ENCODE assay signal across 8 mouse cellular contexts in the genomic region with DNA sequence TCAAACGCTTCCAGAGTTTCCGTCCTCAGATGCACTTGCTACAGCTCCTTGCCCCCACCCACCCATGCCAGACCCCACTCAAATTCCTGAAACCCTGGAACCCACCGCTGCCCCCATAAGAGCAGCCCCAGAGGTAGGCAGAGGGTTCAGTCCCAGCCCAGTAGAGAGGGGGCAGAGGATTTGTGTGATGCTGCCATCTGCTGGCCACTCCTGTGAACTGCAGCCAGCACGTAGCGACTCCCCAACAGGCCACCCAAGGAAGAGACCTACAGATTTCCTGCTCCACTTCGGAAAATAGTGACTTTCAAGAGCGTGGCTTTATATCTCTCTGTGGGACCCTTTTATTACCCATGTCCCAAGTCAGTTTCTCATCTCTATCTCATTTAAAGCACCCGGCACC. TPM values are rescaled to one million over a fixed set of nuclear protein-coding genes. Genes with fewer than 3 reads are reported as not detected.
DNase-seq lines count a peak whose midpoint lies in the region; ATAC-seq and TF ChIP-seq lines count a peak whose summit lies in the region.

No protein-coding gene starts in this region.

- peak; percentile 99 for TF ChIP-seq CTCF in E14TG2a.4 (conservative IDR thresholded peaks at IDR 0.05; ENCODE audit: low read length)

- H3K36me3 ChIP-seq in intestine, embryonic 14.5 days (ENCODE audit: control insufficient read depth, insufficient read depth, low read length): no peaks in the 10 kb centered on the region
- no peaks in the 10 kb centered on the region for H3K36me3 ChIP-seq in intestine, embryonic 15.5 days
- H3K36me3 ChIP-seq in E14TG2a.4 (ENCODE audit: insufficient read depth, low read length): no peaks in the 10 kb centered on the region
- no peaks in the 10 kb centered on the region for H3K36me3 ChIP-seq in forebrain, embryonic 13.5 days (ENCODE audit: poor library complexity, severe bottlenecking)

- H3K27me3 ChIP-seq in intestine, embryonic 14.5 days (replicated peaks; ENCODE audit: control insufficient read depth, insufficient read depth, low read length): no peaks in the 10 kb centered on the region
- H3K27me3 ChIP-seq in intestine, embryonic 15.5 days (replicated peaks): no peaks in the 10 kb centered on the region
- peaks cover 7% of the 10 kb centered on the region; the same call in 1 of the 2 replicates for H3K27me3 ChIP-seq in E14TG2a.4 (ENCODE audit: insufficient read depth, low read length)
- H3K27me3 ChIP-seq in forebrain, embryonic 13.5 days: no peaks in the 10 kb centered on the region

- ATAC-seq in intestine, embryonic 14.5 days (replicated peaks; ENCODE audit: low FRiP score, low TSS enrichment, low read depth): no peak
- no peak for ATAC-seq in intestine, embryonic 15.5 days
- ATAC-seq in forebrain, embryonic 13.5 days: peak; percentile 25; the same call in 1 of the 2 replicates

- H3K9me3 ChIP-seq in intestine, embryonic 14.5 days (ENCODE audit: control insufficient read depth, low read length): no peaks in the 10 kb centered on the region
- H3K9me3 ChIP-seq in intestine, embryonic 15.5 days: no peaks in the 10 kb centered on the region
- H3K9me3 ChIP-seq in E14TG2a.4 (ENCODE audit: low read length): no peaks in the 10 kb centered on the region
- no peaks in the 10 kb centered on the region for H3K9me3 ChIP-seq in forebrain, embryonic 13.5 days (replicated peaks)

- no peak overlapping the region for H3K4me2 ChIP-seq in intestine, embryonic 14.5 days (ENCODE audit: low read length)
- H3K4me2 ChIP-seq in intestine, embryonic 15.5 days (replicated peaks): no peak overlapping the region
- no peak overlapping the region for H3K4me2 ChIP-seq in forebrain, embryonic 13.5 days

- no peak overlapping the region for H3K9ac ChIP-seq in intestine, embryonic 14.5 days (ENCODE audit: low read length)
- H3K9ac ChIP-seq in intestine, embryonic 15.5 days: no peak overlapping the region
- no peak overlapping the region for H3K9ac ChIP-seq in forebrain, embryonic 13.5 days

- H3K4me1 ChIP-seq in intestine, embryonic 14.5 days (replicated peaks; ENCODE audit: control insufficient read depth, insufficient read depth, low read length): peaks cover 13% of the 10 kb centered on the region; the same call in 1 of the 2 replicates
- peaks cover 11% of the 10 kb centered on the region; the same call in 1 of the 2 replicates for H3K4me1 ChIP-seq in intestine, embryonic 15.5 days (replicated peaks)
- H3K4me1 ChIP-seq in E14TG2a.4 (replicated peaks; ENCODE audit: low read depth, low read length): peaks cover 84% of the 10 kb centered on the region
- peaks cover 34% of the 10 kb centered on the region for H3K4me1 ChIP-seq in forebrain, embryonic 13.5 days

- no peak overlapping the region for H3K4me3 ChIP-seq in intestine, embryonic 14.5 days (ENCODE audit: low read depth, low read length)
- no peak overlapping the region for H3K4me3 ChIP-seq in intestine, embryonic 15.5 days (replicated peaks)
- no peak overlapping the region for H3K4me3 ChIP-seq in E14TG2a.4 (replicated peaks; ENCODE audit: low read length)
- H3K4me3 ChIP-seq in forebrain, embryonic 13.5 days: no peak overlapping the region

- peak; percentile 86 for DNase-seq in intestine, embryonic 14.5 days (ENCODE audit: low spot score)
- peak; percentile 66 for DNase-seq in adrenal gland, postnatal 14 days
- peak; percentile 67 to 73 for DNase-seq in layer of hippocampus, postnatal 14 days (ENCODE audit: low spot score in 2 of 2)
- peak; percentile 84 for DNase-seq in mesoderm, embryonic 11.5 days (ENCODE audit: low read depth, low spot score)
- peak; percentile 75 for DNase-seq in thymus, postnatal 0 days (ENCODE audit: low spot score)

- H3K27ac ChIP-seq in intestine, embryonic 14.5 days (ENCODE audit: low read depth): no peak overlapping the region
- no peak overlapping the region for H3K27ac ChIP-seq in intestine, embryonic 15.5 days
- H3K27ac ChIP-seq in forebrain, embryonic 13.5 days: no peak overlapping the region

- 33% methylated on average over 8 of the region's 8 CpGs for WGBS in intestine, embryonic 14.5 days
- WGBS in intestine, embryonic 15.5 days: 33% methylated on average over 8 of the region's 8 CpGs
- 25% methylated on average over 8 of the region's 8 CpGs for WGBS in forebrain, embryonic 13.5 days

RNA-seq across cellular contexts. Expression of a gene that starts 42.2 kb away (rescaled TPM):
- polyA plus RNA-seq in intestine, embryonic 14.5 days (2014; fragmentation: Nextera tagmentation; extraction: Ambion mirVana): 2.4 and 3.0 TPM in 2 replicates
- polyA plus RNA-seq in intestine, embryonic 15.5 days (2015; fragmentation: Nextera tagmentation; extraction: Ambion mirVana): 1.7 and 1.8 TPM in 2 replicates
- 16.2 and 28.2 TPM in 2 replicates for total RNA-seq in adrenal gland, postnatal 14 days (2021)
- polyA plus RNA-seq in forebrain, embryonic 13.5 days (2015; fragmentation: Nextera tagmentation; extraction: Ambion mirVana): 0.42 and 1.6 TPM in 2 replicates
- total RNA-seq in layer of hippocampus, postnatal 14 days (2021): 1 to 10 TPM; 1.1 to 1.8 TPM
- polyA plus RNA-seq in thymus, postnatal 0 days (2015; fragmentation: Nextera tagmentation; extraction: Ambion mirVana): 1.2 and 1.8 TPM in 2 replicates

RNA-seq across cellular contexts. Expression of a gene that starts 45.5 kb away (rescaled TPM):
- 1.8 and 3.3 TPM in 2 replicates for polyA plus RNA-seq in intestine, embryonic 14.5 days (2014; fragmentation: Nextera tagmentation; extraction: Ambion mirVana)
- polyA plus RNA-seq in intestine, embryonic 15.5 days (2015; fragmentation: Nextera tagmentation; extraction: Ambion mirVana): 1.9 and 2.4 TPM in 2 replicates
- total RNA-seq in adrenal gland, postnatal 14 days (2021): 1.8 and 1.9 TPM in 2 replicates
- polyA plus RNA-seq in forebrain, embryonic 13.5 days (2015; fragmentation: Nextera tagmentation; extraction: Ambion mirVana): 2.1 TPM in 2 replicates
- total RNA-seq in layer of hippocampus, postnatal 14 days (2021): 10 to 100 TPM; 16.1 to 17.5 TPM
- polyA plus RNA-seq in thymus, postnatal 0 days (2015; fragmentation: Nextera tagmentation; extraction: Ambion mirVana): 0.49 and 0.74 TPM in 2 replicates
